Mouse (Mus musculus) embryo, embryonic 11.5 days (tissue): ENCODE results near the gene Surf4.

Experiments
- DNase-seq: peaks from one replicate; pipeline ENCODE4 v3.0.0-alpha.2; 2012; ENCODE audit warnings: low read depth, low spot score

The Surf4 gene

DNA sequence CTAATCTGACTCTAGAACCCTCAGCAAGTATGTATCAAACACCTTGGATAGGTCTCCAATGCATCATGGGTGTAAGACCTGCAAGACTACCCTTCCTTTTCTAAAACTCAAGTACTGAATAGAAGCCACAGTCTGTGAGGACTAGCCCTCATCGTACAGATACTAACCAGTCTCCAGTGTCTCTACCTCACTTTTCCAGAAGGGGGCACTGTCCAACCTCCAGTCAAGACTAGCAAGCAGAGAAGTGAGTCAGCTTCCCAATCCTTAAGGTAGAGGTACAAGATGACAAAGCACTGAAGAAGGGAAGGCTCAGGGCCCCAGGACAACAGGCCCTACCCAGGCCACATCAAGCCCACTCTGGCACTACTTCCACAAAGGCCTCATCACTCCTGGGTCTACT lies 3.3 kb downstream of the Surf4 start:
- no peak for DNase-seq

DNA sequence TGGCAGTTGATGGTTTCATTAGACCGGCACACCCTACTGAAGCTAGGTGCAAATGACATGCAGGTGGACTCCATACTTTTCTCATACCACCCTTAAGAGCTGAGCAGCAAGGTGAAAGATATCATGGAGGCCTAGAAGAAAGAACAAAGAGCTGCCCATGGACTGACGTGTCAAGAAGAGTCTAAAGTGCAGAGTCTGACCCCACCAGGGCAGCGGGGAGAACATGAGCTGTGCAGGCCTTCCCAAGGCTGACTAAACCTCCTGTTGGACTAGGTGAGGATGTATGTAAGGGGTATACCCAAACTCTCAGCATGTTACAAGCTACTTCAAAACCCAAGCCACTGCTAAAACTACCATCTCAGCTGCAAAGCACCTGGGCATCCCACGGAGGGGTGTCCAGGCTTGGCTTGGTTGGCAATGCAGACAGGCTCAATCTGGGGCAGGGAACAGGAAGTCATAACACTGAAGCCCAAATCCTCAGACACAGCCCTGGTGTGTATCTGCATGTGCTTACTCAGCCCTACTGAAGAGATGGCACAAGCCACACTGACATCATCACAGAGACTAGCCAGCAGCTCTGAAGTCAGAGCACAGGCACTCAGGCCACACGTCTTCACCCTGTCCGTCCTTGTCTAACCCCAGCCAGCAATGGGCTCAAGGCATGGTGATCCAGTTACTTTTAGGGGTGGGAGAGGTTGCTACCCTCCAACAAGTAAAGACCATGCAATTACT lies 5.8 kb downstream of the Surf4 start:
- no peak for DNase-seq

DNA sequence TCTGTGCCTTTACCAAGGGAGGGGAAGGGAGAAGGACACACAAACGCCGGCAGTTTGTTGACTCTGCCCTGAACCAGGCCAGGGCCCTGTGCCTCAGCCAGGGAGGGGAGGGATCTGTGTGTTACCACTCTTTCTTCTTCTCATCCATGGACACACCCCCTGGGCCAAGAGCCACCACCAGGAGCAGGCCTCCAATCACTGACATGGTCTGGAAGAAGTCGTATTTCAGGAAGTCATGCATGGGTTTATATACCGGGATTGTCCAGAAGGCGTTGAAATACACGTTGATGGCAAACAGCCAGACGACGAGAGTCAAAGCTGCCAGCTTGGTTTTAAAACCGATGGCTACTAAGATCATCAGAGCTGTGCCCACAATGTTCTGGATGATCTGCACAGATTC lies 11.9 kb downstream of the Surf4 start:
- no peak for DNase-seq

DNA sequence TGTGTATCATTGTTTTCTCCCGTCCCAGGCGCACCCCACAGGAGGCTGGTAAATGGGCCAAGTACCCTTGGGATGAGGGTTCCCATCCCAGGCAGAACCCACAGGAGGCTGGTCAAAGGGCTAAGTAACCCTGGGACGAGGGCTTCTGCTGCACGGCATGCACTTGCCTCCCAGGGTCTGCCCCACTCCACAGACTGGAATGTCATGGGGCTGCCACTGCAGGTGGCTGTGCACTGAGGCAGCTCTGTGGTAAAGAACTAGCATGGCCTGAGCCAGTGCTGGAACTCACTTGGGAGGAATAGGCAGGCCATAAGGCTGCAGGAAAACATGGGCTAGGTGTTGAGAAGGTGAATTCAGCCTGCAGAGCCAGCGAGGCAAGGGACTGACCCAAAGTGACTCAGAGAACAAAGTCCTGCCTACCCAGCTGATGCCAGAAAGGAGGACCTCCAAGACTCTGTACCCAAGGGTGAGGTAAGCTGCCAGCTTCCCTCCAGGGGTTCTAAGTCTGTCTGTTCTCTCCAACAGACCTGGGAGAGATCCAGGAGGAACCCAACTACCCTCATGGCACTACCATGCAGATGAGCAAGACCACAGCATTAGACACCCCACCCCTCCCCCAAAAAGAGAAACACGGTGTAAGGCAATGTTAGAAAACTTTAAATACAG lies 13.4 kb downstream of the Surf4 start:
- no peak for DNase-seq

DNA sequence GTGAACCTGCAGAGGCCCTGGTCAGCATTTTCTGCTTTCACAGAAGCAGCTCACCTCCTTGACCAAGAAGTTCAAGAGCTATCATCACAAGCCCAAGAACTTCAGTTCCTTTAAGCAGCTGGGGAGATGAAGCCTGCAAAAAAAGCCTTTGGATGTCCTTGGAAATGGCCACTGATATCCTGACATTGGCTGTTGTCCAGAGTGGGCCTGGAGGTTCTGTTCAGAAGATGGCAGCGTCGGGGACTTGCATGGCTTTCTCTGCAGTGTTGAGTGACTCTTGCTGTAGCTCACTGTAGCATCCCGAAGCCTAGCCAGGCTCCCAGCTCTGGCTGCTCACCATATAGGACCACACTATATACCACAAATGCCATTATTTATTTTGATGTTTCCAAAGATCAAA lies 14.0 kb downstream of the Surf4 start:
- no peak for DNase-seq

DNA sequence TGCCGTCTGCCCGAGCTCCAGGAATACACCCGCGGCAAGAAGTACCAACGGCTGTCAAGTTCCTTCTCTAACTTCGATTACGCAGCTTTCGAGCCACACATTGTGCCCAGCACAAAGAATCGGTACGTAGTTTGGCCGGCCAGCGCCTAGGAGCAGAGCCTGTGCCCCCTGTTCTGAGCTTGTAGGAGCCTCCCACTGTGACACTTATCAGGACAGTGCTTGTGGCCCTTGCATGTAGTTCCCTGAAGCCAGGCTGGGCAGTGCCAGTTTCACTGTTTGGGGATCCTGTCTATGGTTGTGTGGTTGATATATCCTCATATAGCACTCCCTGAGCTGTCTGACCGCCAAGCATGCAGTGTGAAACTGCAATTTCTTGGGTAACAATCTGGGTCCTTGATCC lies 17.0 kb downstream of the Surf4 start:
- DNase-seq = no peak

DNA sequence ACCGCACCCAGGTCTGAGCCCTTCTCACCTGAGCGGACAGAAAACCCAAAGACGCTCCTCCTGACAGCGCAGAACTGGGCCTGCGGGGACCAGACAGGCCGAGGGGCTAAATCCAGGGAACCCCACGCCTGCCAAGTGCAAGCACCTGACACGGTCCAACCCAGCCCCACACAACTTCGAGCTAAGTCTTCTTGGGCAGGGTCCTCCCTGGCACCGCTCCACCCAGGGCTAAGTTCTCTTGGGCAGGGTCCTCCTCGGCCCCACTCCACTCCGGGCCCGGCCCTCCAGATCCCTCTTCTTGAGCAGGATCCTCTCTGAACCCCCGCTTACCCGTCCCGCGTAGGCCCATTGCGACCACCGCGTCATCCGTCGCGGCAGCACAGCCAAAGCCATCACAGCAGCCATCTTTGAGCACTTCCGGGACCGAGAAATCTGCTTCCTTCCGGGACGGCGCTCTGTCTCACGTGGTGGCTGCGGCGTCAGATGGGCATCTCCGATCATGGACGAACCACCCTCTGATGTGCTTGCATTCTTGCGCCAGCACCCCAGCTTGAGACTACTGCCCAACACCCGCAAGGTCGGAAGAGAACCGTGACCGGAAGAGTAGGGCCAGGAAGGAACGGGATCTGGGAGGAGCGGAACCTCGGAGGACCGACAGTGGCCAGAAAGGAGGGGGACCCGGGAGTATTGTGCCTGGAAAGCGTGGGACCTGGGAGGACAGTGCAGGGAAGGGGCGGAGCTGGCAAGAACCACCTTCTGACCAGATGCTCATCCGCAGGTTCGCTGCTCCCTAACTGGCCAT lies 17.6 kb downstream of the Surf4 start, which contains the start of the genes Surf2 and Surf1:
Gene Surf2 (plus strand): TSS at position 441 of the 802 bp plus-strand sequence.
Gene Surf1 (minus strand): TSS at position 604 of the 802 bp plus-strand sequence.
- peak; percentile 61 for DNase-seq

DNA sequence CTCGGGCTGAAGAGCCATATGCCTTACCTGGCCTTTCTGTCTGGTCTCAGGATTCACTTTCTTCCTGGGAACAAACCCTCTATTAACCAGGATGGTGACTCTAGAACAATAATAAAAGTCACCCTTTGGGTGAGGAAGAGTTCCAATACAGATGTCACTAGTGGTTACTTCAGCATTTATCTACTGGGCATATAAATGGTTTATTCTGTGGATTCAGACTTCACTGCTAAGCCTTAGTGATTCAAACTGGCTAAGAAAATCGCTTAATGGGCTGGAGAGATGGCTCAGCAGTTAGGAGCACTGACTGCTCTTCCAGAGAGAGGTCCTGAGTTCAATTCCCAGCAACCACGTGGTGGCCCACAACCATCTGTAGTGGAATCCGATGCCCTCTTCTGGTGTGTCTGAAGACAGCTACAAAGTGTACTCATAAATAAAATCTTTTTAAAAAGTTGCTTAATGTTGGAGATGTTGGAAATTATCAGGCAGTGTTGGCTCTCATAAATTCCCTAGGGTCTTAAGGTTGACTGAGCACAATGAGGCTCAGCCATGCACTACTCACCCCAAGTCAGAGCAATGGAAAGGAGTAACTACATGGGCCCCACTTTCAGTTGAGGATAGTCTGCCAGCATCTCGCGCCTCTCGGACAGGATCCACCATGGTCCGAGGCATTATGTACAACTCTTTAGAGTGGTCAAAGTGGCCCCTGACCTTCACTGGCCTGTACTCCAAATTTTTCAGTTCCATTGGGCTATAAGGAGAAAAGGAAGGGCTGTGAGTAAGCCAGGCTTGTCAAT lies 19.4 kb downstream of the Surf4 start:
- DNase-seq = no peak

DNA sequence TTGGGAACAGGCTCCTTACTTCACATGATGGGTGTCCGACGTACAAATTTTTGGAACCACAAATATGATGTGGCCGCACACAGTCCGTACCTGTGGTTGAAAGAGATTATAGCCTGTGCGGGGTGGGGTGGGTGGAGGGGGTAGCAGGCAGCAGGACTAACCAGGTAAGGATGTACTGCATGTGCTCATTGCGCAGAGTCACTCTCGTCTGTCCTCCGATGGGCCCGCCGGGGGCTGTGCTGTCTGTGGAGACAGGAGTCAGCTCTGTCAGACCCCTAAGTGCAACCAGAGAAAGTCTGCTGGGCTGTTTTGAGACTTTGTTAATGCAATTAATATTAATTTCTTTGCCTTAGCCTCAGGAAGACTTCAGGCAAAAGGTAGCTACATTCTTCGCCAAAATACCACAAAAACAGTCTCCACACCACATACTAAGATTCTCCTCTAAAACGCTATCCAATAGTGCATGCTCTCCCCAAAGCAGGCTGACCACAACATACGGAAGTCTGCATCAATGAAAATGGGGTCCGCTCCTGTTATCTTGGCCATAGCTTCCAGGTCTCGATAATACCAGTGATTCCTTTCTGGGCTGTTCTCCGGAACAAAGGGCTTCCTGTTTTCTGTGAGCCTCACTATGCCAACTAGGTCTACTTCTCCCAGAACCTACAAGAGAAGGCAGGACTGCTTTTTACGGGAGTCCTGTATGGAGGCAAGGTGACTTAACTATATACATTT lies 20.1 kb downstream of the Surf4 start:
- DNase-seq = no peak

DNA sequence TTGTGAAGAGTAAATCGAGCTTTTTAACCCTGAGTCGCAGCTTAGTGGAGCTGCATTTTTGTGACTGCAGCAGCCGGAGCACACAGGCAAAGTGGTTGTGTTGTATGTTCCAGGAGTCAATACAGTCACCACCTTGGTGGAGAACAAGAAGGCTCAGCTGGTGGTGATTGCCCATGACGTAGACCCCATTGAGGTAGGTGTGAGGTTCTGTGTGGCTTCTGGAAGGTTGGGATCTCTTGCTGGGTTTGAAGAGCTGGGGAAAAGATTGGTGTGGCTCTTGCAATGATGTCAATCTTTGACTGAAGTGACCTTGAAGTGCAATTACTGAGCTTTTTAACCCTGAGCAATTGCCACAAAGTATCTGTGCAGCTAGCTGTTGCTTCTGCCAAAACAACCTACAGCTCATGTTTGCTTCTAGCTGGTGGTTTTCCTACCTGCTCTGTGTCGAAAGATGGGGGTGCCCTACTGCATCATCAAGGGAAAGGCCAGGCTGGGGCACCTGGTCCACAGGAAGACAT lies 21.4 kb downstream of the Surf4 start:
- no peak for DNase-seq

DNA sequence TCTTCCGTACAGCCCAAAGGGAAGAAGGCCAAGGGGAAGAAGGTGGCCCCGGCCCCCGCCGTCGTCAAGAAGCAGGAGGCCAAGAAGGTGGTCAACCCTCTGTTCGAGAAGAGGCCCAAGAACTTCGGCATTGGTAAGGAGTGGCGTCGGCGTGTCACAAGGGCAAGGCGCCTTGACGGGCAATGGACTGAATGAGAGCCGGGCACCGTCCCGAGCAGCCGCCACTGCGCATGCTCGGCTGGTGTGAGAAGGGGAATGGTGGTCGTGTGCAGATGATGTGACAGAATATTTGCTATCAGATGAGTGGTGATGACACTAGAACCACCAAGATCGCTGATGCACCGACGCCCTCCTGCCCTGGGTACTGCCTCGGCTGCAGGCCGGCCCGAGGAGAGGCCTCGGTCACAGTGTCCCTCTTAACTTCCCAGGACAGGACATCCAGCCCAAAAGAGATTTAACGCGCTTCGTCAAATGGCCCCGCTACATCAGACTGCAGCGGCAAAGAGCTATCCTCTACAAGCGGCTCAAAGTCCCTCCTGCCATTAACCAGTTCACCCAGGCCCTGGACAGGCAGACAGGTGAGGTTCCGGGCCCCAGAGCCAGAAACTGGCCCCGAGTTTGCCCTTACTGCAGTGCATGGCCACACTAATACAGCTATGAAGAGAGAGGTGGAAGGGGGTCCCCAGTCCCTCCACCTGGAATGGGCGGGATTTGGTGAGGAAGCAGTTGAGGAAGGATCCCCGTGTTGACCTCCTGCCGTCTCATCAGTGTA lies 22.5 kb downstream of the Surf4 start:
- DNase-seq = no peak

DNA sequence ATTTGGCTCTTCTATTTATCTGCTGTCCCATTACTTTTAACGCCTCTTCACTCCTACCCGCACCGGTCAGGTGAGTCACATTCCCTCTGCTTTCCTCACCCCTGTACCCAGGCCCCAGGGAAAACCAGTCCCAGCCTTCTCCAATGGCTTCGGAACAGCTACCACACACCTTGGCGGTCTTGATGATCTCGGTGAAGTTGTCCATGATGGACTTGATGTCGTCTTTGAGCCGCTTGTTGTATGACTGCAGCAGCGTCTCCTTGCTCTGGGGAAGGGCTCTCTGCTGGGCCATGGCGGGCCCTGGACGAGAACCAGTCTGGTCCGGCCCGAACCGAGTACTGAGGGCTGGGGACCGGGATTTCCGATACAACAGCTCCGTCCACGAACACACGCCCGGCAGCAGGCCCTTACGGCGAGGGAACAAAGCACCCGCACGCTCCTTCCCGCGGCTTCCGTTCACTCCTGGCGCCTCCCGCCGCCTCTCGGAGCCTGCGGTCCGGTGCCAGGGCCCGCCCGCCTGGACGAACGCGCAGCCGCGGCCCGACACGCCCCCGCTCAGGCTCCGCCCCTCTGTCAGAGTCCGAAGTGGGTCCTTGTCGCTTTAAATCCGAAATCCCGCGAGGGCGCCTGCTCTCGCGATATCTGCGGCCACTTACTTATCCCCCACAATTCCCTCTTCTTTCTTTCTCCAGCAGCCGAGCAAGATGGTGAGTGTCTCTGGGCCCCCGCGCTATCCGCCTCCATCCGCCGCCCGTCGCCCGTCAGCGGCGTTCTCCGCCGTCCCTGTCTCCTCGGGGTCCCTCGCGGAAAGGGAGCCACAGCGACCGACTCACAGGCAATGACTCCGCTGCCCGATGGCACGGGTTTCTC lies 23.4 kb downstream of the Surf4 start, which contains the start of the genes Med22 and Rpl7a:
Gene Med22 (minus strand): TSS at position 554 of the 870 bp plus-strand sequence.
Gene Rpl7a (plus strand): TSS at position 641 of the 870 bp plus-strand sequence.
- peak; percentile 100 for DNase-seq

DNA sequence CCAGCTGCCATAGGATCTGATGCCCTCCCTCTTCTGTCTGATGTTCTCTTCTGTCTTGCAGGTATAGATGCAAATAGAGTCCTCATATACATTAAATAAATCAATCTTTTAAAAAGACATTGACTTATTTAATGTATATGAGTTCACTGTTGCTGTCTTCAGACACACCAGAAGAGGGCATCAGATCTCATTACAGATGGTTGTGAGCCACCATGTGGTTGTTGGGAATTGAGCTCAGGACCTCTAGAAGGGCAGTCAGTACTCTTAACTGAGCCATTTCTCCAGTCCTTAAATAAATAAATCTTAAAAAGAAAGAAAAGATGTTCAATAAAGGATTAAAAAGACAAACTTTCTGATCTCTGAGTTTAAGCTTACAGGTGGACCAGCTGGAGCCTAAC lies 24.3 kb downstream of the Surf4 start:
- no peak for DNase-seq

DNA sequence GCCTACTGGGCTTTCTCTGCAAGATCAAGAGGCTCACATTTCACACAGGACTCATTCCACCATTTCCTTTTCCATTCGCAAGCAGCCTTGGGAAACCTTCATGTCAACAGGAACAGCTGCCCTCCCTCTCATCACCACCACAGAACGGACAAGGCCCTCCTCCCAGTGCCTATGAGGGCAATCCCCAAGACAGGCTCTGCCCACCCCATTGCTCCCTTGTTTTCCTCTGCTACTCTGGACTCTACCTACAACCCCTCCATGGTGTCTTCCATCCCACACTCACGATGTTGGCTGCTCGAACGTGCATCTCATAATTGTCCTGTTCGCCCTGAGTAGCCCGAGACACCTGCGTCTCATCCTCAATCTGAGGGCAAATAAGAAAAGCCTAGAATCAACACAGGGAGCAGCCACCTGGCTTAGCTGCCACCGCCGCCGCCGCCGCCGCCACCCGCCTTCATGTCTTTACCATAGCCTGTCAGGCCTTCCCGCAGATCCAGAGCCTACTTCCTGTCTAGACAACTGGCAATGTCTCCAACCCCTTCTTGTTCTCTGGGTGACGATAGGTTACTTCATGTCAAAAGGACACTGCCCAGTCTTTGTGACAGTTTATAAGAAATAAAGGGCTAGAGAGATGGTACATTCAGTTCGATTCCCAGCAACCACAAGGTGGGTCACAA lies 24.9 kb downstream of the Surf4 start:
- no peak for DNase-seq

DNA sequence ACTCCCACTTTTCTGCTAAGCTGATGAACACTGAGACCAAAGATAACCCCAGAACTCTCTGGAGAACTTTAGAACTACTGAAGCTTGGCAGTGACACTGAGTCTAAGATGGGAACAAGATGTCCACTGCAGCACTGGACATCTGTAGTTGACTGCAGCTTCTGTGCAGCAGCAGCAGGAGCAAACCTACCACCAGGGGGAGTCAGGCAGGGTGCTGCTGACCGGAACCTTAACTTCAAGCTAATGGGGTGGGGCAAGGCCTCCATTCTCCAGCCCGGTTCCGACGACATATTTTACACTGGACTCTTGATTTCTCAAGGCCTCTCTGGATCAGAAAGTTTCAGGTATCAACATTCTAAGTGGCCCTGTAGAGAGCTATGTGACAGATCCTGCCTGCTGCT lies 26.6 kb downstream of the Surf4 start:
- DNase-seq = no peak

DNA sequence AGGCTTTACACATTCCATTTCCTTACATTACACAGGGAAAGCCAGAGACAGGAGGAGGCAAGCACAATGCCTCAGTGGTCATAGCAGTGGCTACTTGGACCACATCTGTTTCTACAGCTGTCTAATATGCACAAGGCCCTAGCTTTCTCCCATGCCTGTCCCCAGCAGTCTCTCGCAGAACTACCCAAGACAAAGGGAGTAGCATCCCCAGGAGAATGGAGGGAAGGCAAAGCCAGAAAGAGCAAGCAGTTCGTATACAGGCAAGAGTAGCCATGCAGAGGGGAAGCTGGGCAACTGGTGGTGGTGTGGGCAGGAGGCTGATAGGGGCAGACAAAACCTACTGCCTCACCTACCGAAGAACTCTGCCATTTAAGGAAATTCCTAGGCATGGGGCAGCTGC lies 27.3 kb downstream of the Surf4 start:
- DNase-seq = no peak

DNA sequence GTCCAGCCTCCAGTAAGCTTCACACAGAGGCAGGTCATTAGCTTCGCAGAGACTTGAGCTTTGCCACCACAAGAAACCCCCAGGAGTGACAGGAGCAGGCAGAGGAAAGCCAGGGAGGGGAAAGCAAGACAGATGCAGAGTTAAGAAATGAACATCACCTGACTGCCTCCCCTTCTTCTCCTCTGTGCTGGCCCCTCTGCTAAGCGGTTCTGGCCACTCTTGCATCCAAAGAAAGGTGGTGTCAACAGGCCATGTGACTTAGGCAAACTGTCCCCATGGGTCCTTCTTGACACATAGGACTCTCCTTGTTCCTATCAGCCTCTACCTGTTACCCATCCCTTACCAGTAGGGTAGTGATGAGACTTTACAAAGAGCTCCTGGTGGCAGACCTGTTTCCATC lies 27.8 kb downstream of the Surf4 start:
- DNase-seq = no peak

DNA sequence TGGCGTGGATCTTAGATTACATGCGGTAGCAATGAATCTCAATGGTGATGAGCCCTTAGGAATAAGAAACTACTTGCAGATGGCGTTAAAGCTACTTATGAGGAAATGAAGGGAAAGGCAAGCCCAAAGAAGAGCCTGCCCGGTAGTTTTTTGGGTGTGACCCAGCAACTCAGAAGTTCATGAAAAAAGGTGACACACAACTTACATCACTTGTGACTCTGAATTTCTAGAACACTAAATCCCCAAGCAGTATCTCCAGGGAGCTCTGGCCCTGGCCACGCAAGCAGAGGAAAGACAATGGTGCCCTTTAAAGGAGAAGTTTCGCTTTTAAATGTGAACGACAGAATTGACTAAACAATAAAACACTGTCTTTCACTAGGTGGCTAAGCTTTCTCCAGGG lies 30.4 kb downstream of the Surf4 start:
- DNase-seq = no peak
